Mouse (Mus musculus) heart, postnatal 36 days (tissue): ENCODE data around the gene Cdc37. TPM values are rescaled to one million over a fixed set of nuclear protein-coding genes. Genes with fewer than 3 reads are reported as not detected.

Experiments used
- DNase-seq, 2 experiments: peaks; one replicate each; pipeline ENCODE4 v3.0.0; 2021 to 2022
- intact Hi-C: fragments of 180-260 bp; cut with DNase I; formaldehyde crosslinking; loops from one replicate; pipeline ENCODE4 v1.15.1; 2025
- total RNA-seq, 2 experiments: library from RNA; stranded (reverse); gene quantifications; 2 replicates each; pipeline ENCODE4 v1.2.3; 2021

Gene Cdc37
- total RNA-seq, 2 experiments from 2014 or later: 157 to 165 TPM

GRCm38 (mm10) chr9:21113751-21114150 is 36.0 kb downstream of the Cdc37 start:
- intact Hi-C loops: no loop called here
- no peak for DNase-seq

GRCm38 (mm10) chr9:21107607-21108237 is 42.1 kb downstream of the Cdc37 start:
- intact Hi-C loops: no loop called here
- DNase-seq: no peak

GRCm38 (mm10) chr9:21105760-21106564 is 43.8 kb downstream of the Cdc37 start:
- intact Hi-C loops: no loop called here
- DNase-seq: no peak

GRCm38 (mm10) chr9:21104814-21105213 is 45.0 kb downstream of the Cdc37 start:
- intact Hi-C loops: no loop called here
- no peak for DNase-seq

GRCm38 (mm10) chr9:21102076-21102475 is 47.7 kb downstream of the Cdc37 start:
- intact Hi-C loops: no loop called here
- no peak for DNase-seq

GRCm38 (mm10) chr9:21100447-21101161 is 49.2 kb downstream of the Cdc37 start:
- DNase-seq: no peak
- intact Hi-C loops: no loop called here

- no peak for DNase-seq
- intact Hi-C loops: no loop called here
These were observed 52.0 kb downstream of the Cdc37 start for GRCm38 (mm10) chr9:21097793-21098192.

GRCm38 (mm10) chr9:21095958-21096357 is 53.8 kb downstream of the Cdc37 start:
- intact Hi-C loops: no loop called here

GRCm38 (mm10) chr9:21093423-21093822 is 56.4 kb downstream of the Cdc37 start:
- DNase-seq: no peak
- intact Hi-C loops: loop anchor here (5.0 kb wide), 2 partner anchors 54 to 61 kb away; partner anchors contain the start of genes Cdc37 and Icam5

More at GRCm38 (mm10) chr9:21095958-21096357, 53.8 kb downstream of the Cdc37 start:
- no peak for DNase-seq

GRCm38 (mm10) chr9:21091707-21092320 is 58.0 kb downstream of the Cdc37 start, which contains the start of the genes Gm38431 and Raver1:
Gene Gm38431, minus strand, starts transcription at chr9:21091997.
Gene Raver1, minus strand, starts transcription at chr9:21092008.
- peak; percentile 93 to 95 for DNase-seq
- intact Hi-C loops: loop anchor here (2.0 to 5.0 kb wide), 3 partner anchors 39 to 60 kb away; partner anchors contain the start of genes Cdc37, Icam5 and Tyk2

GRCm38 (mm10) chr9:21090972-21091706 is 58.6 kb downstream of the Cdc37 start:
- intact Hi-C loops: loop anchor here (2.0 to 5.0 kb wide), 3 partner anchors 40 to 59 kb away; partner anchors contain the start of genes Cdc37, Icam5 and Tyk2

GRCm38 (mm10) chr9:21090537-21090936 is 59.2 kb downstream of the Cdc37 start:
- no peak for DNase-seq
- intact Hi-C loops: loop anchor here (2.0 to 5.0 kb wide), 3 partner anchors 40 to 58 kb away; partner anchors contain the start of genes Cdc37, Icam5 and Tyk2

More at GRCm38 (mm10) chr9:21090972-21091706, 58.6 kb downstream of the Cdc37 start:
- no peak for DNase-seq

GRCm38 (mm10) chr9:21083324-21083723 is 66.5 kb downstream of the Cdc37 start:
- DNase-seq: no peak
- intact Hi-C loops: no loop called here

Other genes starting within 250 kb of the Cdc37 start
- gene Dnmt1, start 190.1 kb downstream of the Cdc37 start, total RNA-seq: 10 to 100 TPM; 13.0 to 13.6 TPM
- gene S1pr2, start 173.2 kb downstream of the Cdc37 start, total RNA-seq: 1 to 10 TPM; 3.9 to 5.1 TPM
- 100 to 1,000 TPM; 139 to 148 TPM for gene Mrpl4, start 147.2 kb downstream of the Cdc37 start, total RNA-seq
- gene Icam1, start 134.0 kb downstream of the Cdc37 start, total RNA-seq: 1 to 10 TPM; 8.5 to 9.9 TPM
- 1 to 10 TPM in 1 of 2 experiments, under 1 TPM in 1; 0.65 to 1.1 TPM for gene Icam4, start 120.6 kb downstream of the Cdc37 start, total RNA-seq
- gene Icam5, start 117.9 kb downstream of the Cdc37 start, total RNA-seq: not detected
- gene Zglp1, start 82.9 kb downstream of the Cdc37 start, total RNA-seq: not detected
- gene Gm49373, start 76.9 kb downstream of the Cdc37 start, total RNA-seq: under 1 TPM; 0.17 to 0.33 TPM
- gene Fdx1l, start 76.4 kb downstream of the Cdc37 start, total RNA-seq: 10 to 100 TPM; 34.7 to 38.7 TPM
- 1 to 10 TPM in 1 of 2 experiments, under 1 TPM in 1; 0.51 to 1.9 TPM for gene Gm38431, start 58.0 kb downstream of the Cdc37 start, total RNA-seq
- 10 to 100 TPM; 25.1 to 27.7 TPM for gene Raver1, start 58.0 kb downstream of the Cdc37 start, total RNA-seq
- 1 to 10 TPM; 8.2 to 9.6 TPM for gene Tyk2, start 18.7 kb downstream of the Cdc37 start, total RNA-seq
- gene Pde4a, start 15.7 kb upstream of the Cdc37 start, total RNA-seq: 10 to 100 TPM; 45.9 to 52.0 TPM
- 10 to 100 TPM; 41.9 to 43.1 TPM for gene Keap1, start 89.4 kb upstream of the Cdc37 start, total RNA-seq
- gene S1pr5, start 98.5 kb upstream of the Cdc37 start, total RNA-seq: 1 to 10 TPM in 1 of 2 experiments, under 1 TPM in 1; 0.69 to 1.1 TPM
- gene Atg4d, start 115.3 kb upstream of the Cdc37 start, total RNA-seq: 10 to 100 TPM; 78.0 to 99.6 TPM
- gene Kri1, start 138.0 kb upstream of the Cdc37 start, total RNA-seq: 10 to 100 TPM; 16.5 to 18.0 TPM
- 10 to 100 TPM; 15.9 to 18.4 TPM for gene Cdkn2d, start 141.4 kb upstream of the Cdc37 start, total RNA-seq
- gene Ap1m2, start 162.4 kb upstream of the Cdc37 start, total RNA-seq: not detected
- gene Slc44a2, start 170.7 kb upstream of the Cdc37 start, total RNA-seq: 100 to 1,000 TPM; 118 to 124 TPM
- gene Ilf3, start 217.9 kb upstream of the Cdc37 start, total RNA-seq: 10 to 100 TPM; 28.9 to 29.0 TPM